ENCODE assay signal across 16 mouse cellular contexts in the genomic region with DNA sequence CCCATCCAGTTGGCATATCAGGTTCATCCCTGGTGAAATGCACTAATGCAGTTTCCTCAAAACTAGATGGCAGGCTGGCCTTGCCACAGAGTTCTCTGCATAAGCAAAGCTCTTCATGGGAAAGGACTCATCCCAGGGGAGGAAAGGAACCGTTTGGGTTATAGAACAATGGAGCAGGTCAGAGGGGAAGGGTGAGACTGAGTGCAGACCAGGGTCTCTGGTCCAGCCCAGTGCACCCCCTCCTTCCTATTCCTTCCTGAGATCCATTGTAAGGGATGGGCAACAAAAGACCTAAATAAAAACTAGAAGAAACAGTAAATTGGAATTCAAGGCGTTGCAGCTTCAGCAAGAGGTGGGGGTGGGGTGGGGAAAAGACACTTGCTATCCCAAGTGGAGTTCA.
A peak's percentile ranks its signal among the peaks of the same experiment; 100 is the strongest.
DNase-seq lines count a peak whose midpoint lies in the region; ATAC-seq lines count a peak whose summit lies in the region.
"Had no signal": no experiment of that assay in that cellular context is flagged by ENCODE, and none has a peak within 500 bp of the region (broad histone marks: within the 10 kb centered on the region; RNA-seq: fewer than 3 reads in every experiment).

No protein-coding gene starts in this region.

- peak overlapping the region; percentile 59; the same call in 1 of the 2 replicates for H3K27ac ChIP-seq in forebrain, embryonic 10.5 days
- H3K27ac ChIP-seq in forebrain, embryonic 13.5 days = no peak overlapping the region
- no peak overlapping the region for H3K27ac ChIP-seq in neural tube, embryonic 15.5 days (replicated peaks)
- no peak overlapping the region for H3K27ac ChIP-seq in neural tube, embryonic 12.5 days
- H3K27ac ChIP-seq: embryonic facial prominence, embryonic 12.5 days; hindbrain, postnatal 0 days; limb, embryonic 12.5 days had no signal

- H3K4me1 ChIP-seq in forebrain, embryonic 10.5 days = peaks cover 39% of the 10 kb centered on the region
- H3K4me1 ChIP-seq in forebrain, embryonic 13.5 days = peaks cover 20% of the 10 kb centered on the region
- H3K4me1 ChIP-seq in neural tube, embryonic 15.5 days = peaks cover 19% of the 10 kb centered on the region
- H3K4me1 ChIP-seq in neural tube, embryonic 12.5 days = peaks cover 15% of the 10 kb centered on the region
- H3K4me1 ChIP-seq: embryonic facial prominence, embryonic 12.5 days; limb, embryonic 12.5 days had no signal

- no peak overlapping the region for H3K9ac ChIP-seq in forebrain, embryonic 13.5 days
- no peak overlapping the region for H3K9ac ChIP-seq in neural tube, embryonic 15.5 days (replicated peaks)
- H3K9ac ChIP-seq in neural tube, embryonic 12.5 days = no peak overlapping the region
- H3K9ac ChIP-seq: embryonic facial prominence, embryonic 12.5 days; limb, embryonic 12.5 days had no signal

- no peaks in the 10 kb centered on the region for H3K36me3 ChIP-seq in forebrain, embryonic 10.5 days (replicated peaks)
- H3K36me3 ChIP-seq in forebrain, embryonic 13.5 days (ENCODE audit: poor library complexity, severe bottlenecking) = no peaks in the 10 kb centered on the region
- H3K36me3 ChIP-seq in neural tube, embryonic 15.5 days = no peaks in the 10 kb centered on the region
- no peaks in the 10 kb centered on the region for H3K36me3 ChIP-seq in neural tube, embryonic 12.5 days
- H3K36me3 ChIP-seq: embryonic facial prominence, embryonic 12.5 days; limb, embryonic 12.5 days had no signal

- no peak overlapping the region for H3K4me3 ChIP-seq in forebrain, embryonic 10.5 days
- no peak overlapping the region for H3K4me3 ChIP-seq in forebrain, embryonic 13.5 days
- H3K4me3 ChIP-seq in neural tube, embryonic 15.5 days (replicated peaks) = no peak overlapping the region
- H3K4me3 ChIP-seq in neural tube, embryonic 12.5 days = no peak overlapping the region
- H3K4me3 ChIP-seq: embryonic facial prominence, embryonic 12.5 days; limb, embryonic 12.5 days had no signal

- WGBS in forebrain, embryonic 10.5 days = 21% methylated on average over 2 of the region's 2 CpGs
- 17% methylated on average over 2 of the region's 2 CpGs for WGBS in forebrain, embryonic 13.5 days
- 7% methylated on average over 2 of the region's 2 CpGs for WGBS in neural tube, embryonic 15.5 days
- WGBS in neural tube, embryonic 12.5 days = 11% methylated on average over 2 of the region's 2 CpGs

- no peak for DNase-seq in forebrain, embryonic 10.5 days (ENCODE audit: extremely low spot score, low spot score)
- DNase-seq in kidney, adult 9 months = peak; percentile 6
- DNase-seq in kidney, adult 11 months = no peak
- DNase-seq in neural tube, embryonic 10.5 days (ENCODE audit: extremely low spot score, low spot score) = peak; percentile 41
- DNase-seq in ovary, adult 18-20 months (ENCODE audit: low spot score) = no peak
- DNase-seq: cerebellum, adult 2 months; gastrocnemius, postnatal 25 days; retina, postnatal 1 day; thymus, postnatal 14 days had no signal

- no peaks in the 10 kb centered on the region for H3K27me3 ChIP-seq in forebrain, embryonic 10.5 days (ENCODE audit: poor library complexity, severe bottlenecking)
- no peaks in the 10 kb centered on the region for H3K27me3 ChIP-seq in forebrain, embryonic 13.5 days
- no peaks in the 10 kb centered on the region for H3K27me3 ChIP-seq in neural tube, embryonic 15.5 days (replicated peaks)
- H3K27me3 ChIP-seq in neural tube, embryonic 12.5 days (replicated peaks) = no peaks in the 10 kb centered on the region
- H3K27me3 ChIP-seq: embryonic facial prominence, embryonic 12.5 days; limb, embryonic 12.5 days had no signal

- no peak overlapping the region for H3K4me2 ChIP-seq in forebrain, embryonic 13.5 days
- H3K4me2 ChIP-seq in neural tube, embryonic 15.5 days = no peak overlapping the region
- H3K4me2 ChIP-seq in neural tube, embryonic 12.5 days (replicated peaks) = no peak overlapping the region
- H3K4me2 ChIP-seq: embryonic facial prominence, embryonic 12.5 days; limb, embryonic 12.5 days had no signal

- no peak for ATAC-seq in forebrain, embryonic 13.5 days
- ATAC-seq in neural tube, embryonic 15.5 days (ENCODE audit: low FRiP score) = no peak
- 0 out of 2 replicates have a peak, but pooled peaks have one; percentile 38 for ATAC-seq in neural tube, embryonic 12.5 days (ENCODE audit: low FRiP score, low read depth)
- ATAC-seq: forebrain, embryonic 14.5 days; hindbrain, postnatal 0 days had no signal

- no peaks in the 10 kb centered on the region for H3K9me3 ChIP-seq in forebrain, embryonic 10.5 days
- H3K9me3 ChIP-seq in forebrain, embryonic 13.5 days (replicated peaks) = no peaks in the 10 kb centered on the region
- no peaks in the 10 kb centered on the region for H3K9me3 ChIP-seq in neural tube, embryonic 15.5 days (replicated peaks)
- H3K9me3 ChIP-seq in neural tube, embryonic 12.5 days = no peaks in the 10 kb centered on the region
- H3K9me3 ChIP-seq: embryonic facial prominence, embryonic 12.5 days; limb, embryonic 12.5 days had no signal

Comparison
In these comparisons a context has a peak if more than half of its experiments do, and no peak if none do; other contexts are left out.
1. DNase-seq: peak in kidney, adult 9 months (single experiment) and neural tube, embryonic 10.5 days (single experiment); none in forebrain, embryonic 10.5 days (single experiment), kidney, adult 11 months (single experiment) and ovary, adult 18-20 months (single experiment).